Mouse (Mus musculus) spleen, embryonic (tissue): ENCODE measurements around the gene Igf2bp1.

Experiments
- CTCF ChIA-PET: fragments of 350-600 bp; sonication (Branson Sonifier 250); formaldehyde crosslinking; loops from one replicate; lab custom pipeline; 2022; lab: Charles Lee

Gene Igf2bp1

DNA sequence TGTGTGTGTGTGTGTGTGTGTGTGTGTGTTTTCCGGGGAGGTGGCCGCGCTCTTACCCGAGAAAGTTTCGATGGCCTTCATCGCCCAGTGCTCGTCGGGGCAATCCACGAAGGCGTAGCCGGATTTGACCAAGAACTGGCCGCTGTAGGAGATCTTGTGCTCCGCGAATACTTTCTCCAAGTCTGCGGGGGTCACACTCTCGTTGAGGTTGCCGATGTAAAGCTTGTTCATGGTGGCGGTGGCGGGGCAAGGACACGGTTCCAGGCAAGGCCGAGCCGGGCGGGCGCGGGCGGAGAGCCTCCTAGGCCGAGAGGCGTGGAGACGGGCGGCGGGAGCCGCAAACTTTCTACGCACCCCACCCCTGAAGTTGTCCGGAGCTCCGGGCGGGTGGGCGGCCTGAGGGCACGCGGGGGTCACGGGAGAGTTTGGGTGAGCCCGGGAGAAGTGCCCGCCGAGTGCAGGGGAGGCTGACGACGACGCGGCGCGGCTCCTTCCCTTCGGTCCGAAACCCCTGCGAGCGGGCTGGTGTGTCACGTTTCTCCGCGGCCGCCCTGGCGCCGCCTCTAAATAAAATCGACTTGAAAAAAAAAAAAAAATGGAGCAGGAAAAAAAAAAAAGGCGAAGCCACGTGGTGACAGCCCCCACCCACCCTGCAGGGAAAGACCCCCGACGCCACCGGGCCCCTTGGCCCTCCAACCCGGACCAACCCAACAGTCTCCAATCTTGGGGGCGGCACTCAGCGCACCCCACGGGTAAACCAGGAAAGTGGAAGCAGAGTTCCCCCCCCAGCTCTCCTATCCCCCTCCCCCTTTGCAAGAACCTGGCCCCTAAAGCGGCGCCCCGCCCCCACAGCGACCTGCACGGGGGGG, at the start of gene Igf2bp1:
Gene Igf2bp1 (minus strand): TSS at position 538 of the 869 bp plus-strand sequence.
- CTCF ChIA-PET: interaction anchor here (0.7 kb wide), 1 partner anchor 57 kb away, joined by 8 read pairs; no protein-coding TSS in a partner anchor

DNA sequence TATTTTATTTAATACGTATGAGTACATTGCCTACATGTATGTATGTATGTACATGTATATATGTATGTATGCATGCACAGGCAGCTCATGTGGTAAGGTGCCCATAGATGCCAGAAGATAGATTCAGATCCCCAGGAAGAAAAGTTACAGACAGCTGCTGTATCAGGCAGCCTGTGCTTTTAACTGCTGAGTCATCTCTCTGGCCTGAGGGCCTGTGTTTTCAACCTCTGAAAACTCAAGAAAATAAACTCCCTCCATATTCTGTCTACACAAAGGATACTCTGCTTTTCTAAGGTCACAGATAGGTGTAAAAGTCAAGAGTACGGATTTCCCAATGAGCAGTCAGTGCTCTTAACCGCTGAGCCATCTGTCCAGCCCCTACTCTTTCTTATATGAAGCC, 45.1 kb upstream of the Igf2bp1 start:
- CTCF ChIA-PET: no interaction called here

DNA sequence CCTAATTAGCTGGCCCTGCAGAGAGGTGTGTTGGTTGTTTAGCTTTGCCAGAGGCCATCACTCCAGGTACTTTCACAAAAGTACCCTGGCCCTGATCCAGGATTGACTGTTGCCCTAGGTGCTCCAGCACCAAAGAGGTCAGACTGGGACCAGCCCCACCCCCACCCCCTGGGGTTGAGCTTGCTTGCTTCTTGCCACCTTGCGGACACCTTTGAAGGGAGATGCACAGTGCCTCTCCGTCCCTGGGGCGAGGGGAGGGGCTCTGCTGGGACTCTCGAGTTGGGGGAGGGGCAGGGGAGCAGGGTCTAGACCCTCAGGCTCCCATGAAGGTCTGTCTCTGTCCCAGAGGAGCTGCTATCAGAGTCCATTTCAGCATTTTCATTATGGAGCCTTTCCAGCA, 44.2 kb upstream of the Igf2bp1 start:
- CTCF ChIA-PET: no interaction called here

DNA sequence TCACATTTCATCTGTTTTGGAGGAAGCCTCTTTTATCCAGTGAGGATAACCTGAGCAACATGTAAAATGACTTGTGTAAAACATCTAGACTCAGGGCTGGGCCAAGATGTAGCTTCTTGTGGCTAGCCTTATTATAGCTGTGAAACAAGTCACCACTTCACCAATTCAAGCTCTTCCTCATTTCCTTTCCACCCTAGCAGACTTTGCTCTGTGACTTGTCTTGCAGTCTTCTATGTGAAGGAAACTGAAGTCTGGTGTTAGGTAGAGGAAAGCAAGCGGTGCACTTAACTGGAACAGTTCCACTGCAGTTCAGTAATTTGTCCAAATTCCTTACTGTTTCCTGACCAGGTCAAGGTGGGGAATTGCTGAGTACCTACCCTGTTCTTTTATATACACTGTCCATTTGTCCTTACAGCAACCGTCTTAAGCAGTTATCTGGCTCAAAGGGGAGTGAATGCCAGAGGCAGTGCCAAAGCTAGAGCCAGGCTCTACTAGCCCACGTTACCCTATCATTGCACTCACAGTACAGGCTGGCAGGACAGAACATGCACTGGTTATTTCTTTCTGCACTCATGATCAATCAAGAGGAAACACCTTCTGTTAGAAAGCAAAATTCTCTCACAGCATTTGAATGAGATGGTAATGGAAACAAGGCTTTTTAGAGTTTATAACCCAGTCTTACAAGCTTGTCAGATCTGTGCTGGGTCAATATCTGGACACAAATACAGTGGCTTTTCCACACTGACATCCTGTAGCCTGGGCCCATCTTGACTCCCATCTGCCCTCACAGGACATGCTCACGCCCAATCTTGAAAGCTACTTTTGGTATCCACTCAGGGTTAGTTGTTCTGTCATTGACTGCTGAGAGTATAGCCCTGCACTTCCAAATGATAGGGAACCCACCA, 42.0 kb upstream of the Igf2bp1 start:
- CTCF ChIA-PET: interaction anchor here (0.6 kb wide), 1 partner anchor 872 kb away, joined by 4 read pairs; no protein-coding TSS in a partner anchor

DNA sequence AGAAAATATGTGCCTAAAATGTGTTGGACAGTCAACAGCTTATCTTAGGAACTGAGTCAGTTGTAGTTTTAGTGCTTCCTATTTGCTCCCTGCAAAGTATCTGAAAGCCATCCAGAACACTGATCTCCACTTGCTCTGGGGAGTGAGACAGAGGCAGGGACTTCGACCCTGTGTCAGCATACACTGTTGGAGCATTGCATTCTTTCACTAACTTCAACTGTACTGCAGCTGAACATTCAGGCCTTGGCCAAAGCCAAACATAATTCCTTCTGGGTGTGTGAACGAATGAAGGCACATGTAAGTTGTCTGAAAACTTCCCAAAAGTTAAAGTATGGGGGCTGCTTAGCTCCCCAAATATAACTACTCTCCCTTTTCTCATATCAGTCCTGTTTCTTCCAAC, 41.1 kb upstream of the Igf2bp1 start:
- CTCF ChIA-PET: no interaction called here

DNA sequence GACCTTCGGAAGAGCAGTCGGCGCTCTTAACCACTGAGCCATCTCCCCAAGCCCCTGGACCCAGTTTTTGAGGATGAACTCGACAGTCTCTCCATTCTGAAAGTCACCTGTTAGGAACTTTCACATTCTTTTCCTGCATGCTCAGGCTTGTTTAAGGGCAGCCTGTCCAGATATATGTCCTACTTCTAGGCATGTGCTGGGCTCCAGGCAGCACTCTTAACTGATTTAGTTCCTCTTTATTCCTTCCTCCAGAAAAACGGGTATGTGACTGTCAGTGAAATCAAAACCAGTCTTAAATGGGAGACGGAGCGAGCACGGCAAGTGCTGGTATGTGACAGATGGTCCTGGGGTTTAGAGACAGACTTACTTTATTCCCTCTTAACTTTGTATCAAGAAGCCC, 40.3 kb upstream of the Igf2bp1 start:
- CTCF ChIA-PET: no interaction called here

DNA sequence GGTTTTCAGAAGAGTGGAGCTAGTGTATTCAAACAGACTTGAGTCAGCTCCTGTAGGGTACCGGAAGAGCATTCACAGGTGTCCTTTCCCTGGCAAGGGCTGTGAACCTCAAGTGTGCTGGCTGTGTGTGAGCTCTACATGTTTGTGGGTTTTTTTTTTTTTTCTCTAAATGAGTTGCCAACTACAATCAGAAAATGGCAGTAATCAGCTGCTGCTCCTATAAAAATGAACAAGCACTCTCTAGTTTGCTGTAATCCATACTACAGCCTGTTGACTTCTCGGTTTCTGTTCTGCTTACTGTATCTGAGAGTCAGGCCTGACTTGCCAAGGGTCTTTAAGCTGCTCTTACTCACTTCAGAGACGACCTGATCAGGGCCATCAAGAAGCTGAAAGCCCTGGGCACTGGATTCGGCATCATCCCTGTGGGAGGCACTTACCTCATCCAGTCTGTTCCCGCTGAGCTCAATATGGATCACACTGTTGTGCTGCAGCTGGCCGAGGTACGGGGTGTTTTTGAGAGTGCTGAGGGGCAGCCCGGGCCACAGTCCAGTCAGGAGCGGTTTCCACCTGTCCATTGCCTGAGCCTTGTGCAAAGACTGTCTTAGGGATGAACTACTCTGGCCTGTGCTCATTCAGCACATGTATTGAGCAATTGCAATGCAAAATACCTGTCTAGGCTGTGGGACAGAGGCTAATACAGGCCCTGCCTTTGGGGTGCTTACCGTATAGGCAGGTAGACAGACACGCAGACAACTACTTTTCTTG, 39.2 kb upstream of the Igf2bp1 start:
- CTCF ChIA-PET: no interaction called here

DNA sequence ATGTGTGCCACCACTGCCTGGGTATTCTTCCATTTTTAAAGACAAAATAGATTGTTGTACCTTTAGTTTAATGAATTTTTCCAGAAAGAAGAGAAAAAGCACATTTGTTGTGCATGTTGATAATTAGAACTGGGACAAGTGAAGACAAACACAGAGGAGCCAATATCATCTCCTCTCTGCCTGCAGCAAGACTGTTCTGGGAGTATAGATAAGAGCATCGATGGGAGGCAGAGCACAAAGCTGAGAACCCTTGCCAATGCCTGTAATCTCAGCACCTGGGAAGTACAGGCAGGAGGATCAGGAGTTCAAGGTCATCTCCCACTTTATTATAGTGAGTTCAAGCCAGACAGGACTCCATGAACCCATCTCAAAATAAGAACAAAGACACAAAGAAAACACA, 32.8 kb upstream of the Igf2bp1 start:
- CTCF ChIA-PET: no interaction called here

DNA sequence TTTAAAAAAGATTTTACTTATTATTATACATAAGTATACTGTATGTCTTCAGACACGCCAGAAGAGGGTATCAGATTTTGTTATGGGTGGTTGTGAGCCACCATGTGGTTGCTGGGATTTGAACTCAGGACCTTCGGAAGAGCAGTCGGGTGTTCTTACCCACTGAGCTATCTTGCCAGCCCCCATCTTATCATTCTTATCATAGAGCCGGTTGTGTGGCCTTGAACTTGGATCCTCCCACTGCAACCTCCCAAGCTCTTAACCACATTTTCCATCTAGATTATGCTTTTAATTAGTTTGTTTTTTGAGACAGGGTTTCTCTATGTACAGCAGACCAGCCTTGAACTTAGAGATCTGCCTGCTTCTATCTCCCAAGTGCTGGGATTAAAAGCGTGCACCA, 31.8 kb upstream of the Igf2bp1 start:
- CTCF ChIA-PET: no interaction called here

DNA sequence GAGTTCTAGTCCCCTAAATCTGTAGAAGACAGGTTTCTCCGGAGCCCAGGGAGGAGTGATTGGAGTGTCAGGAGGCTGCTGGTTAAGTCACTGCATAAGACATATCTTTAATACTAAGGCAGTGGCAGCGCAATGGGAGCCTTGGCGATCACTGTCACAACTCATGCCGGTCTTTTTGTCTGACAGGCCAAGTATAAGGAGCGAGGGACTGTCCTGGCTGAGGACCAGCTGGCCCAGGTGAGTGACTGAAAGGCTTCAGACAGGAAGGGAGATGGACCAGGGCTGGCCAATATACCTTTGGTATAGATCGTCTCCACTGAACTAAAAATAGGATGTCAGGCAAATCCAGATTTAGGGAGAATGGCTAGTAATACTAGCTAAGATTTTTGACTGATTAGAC, 29.4 kb upstream of the Igf2bp1 start:
- CTCF ChIA-PET: interaction anchor here (1.3 kb wide), 1 partner anchor 30 kb away, joined by 3 read pairs; the partner anchor contains the start of gene Ube2z

DNA sequence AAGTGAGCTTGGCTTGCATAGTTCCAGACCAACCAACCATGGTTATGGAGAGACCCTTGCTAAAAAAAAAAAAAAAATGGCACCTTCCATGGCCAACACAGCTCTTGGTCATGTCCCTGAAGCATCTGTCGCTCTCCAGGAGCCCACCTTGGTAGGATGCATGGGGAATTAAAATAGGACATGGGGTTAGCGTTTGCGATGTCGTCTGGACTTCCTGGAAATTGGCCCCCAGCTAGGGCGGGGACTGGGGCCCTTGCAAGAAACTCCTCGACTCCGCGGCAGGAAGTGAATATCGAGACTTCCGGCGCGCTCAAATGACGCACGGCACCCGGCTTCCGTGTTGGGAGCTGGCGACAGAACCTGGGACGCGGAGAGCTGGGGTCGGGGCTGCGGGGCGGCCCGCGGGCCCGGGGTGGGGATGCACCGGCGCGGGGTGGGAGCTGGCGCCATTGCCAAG, 28.9 kb upstream of the Igf2bp1 start, which contains the start of gene Snf8:
Gene Snf8 (plus strand): TSS at position 290 of the 457 bp plus-strand sequence.
- CTCF ChIA-PET: interaction anchor here (0.6 to 1.3 kb wide), 3 partner anchors 31 to 121 kb away, joined by 3 to 7 read pairs (median 4); partner anchors contain the start of gene Ube2z

DNA sequence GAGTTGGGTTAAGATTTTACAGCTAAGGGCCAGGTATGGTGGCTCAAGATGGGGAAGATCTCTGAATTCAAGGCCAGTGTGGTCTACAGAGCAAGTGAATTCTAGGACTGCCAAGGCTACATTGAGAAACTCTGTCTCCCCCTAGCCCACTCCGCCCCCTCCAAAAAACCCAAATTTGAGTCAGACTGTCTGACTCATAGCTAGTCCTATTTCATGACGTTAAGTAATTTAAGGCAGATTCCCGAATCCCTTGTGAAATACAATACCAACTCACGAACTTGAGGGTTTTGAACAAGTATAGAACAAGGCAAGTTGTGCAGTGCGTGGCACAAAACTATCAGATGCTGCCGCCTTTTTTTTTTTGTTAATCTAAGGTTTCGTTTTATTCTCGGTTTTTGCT, 28.4 kb upstream of the Igf2bp1 start:
- CTCF ChIA-PET: interaction anchor here (0.6 to 1.3 kb wide), 4 partner anchors 31 to 729 kb away, joined by 3 to 7 read pairs (median 4); partner anchors contain the start of gene Ube2z

DNA sequence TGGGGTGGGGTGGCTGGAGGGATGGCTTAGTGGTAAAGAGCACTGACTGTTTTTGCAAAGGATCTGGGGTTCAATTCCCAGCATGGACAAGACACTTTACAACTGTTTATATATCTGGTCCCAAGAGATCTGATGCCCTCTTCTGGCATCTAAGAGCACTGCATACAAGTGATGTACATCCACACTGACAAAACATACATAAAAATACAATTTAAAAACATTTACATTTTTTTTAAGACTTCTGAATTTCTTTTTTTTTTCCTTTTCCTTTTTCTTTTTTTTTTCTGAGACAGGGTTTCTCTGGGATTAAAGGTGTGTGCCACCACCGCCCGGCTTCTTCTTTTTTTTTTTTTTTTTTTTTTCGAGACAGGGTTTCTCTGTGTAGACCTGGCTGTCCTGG, 27.5 kb upstream of the Igf2bp1 start:
- CTCF ChIA-PET: no interaction called here

DNA sequence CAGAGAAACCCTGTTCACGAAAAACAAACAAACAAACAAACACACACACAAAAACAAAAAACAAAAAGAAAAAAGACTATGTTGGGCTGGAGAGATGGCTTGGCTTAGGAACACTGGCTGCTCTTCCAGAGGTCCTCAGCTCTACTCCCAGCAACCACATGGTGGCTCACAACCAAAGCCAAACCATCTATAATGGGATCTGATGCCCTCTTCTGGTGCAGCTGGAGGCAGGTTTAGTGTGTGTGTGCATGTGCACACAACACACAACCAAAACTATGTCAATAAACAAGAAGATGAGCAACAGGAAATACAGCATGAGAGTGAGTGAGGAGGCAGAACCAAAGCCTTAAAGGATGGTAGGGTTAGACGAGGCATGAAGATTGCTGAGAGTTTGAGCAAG, 26.0 kb upstream of the Igf2bp1 start:
- CTCF ChIA-PET: no interaction called here

DNA sequence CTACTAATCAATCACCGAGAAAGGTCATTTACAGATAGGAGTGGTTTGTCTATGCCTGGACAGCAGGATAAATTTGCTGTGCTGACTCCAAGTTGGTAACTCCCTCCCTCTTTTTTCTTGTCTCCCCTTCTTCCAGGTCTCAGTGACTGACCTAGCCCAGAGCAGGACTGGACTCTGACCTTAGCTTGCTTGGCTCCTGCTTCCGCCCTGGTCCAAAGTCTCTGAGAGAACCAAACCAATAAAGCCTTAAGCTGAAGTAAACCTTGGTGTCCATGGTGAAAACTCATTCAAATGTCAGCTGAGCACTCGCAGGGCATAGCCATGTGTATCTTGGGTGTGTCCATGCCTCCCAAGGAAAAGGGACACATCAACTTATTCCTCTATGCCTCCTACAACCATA, 24.8 kb upstream of the Igf2bp1 start:
- CTCF ChIA-PET: no interaction called here

DNA sequence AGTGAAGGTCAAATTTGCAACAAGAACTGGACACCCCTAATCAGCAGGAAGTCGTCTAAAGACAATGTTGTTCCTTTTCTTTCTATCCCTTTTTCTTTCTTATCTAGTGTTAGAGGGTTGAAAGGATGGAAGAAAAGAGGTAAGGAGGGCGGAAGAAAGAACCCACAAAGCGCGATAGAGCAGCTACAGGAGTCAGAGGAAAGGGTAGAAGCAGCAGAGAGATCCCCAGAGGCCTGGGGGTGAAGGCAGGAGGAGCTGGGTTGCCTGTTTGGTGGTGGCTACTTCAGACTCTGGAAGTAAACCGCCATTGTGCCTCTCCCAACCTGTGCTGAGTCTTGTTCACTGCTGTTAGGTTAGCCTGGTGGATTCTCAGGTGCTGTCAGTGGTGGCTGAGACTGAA, 22.4 kb upstream of the Igf2bp1 start:
- CTCF ChIA-PET: no interaction called here

DNA sequence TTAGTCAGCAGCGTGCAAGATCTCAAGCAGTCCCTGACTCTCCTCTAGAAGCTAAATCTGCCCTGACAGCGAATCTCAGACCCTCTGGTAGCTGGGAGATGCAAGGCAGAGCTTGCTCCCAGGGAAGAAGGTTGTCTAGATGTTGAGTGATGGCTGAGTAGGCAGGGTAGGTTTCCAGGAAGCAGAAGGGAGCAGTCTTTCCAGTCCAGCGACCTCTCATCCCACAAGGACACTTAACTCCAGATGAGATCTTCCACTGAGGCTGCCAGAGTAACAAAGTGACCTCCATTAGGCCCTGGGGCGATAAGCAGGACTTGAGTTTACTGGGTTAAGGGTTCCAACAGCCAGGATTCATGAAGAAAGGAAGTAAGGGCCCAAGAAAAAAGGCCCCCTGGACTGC, 14.9 kb upstream of the Igf2bp1 start:
- CTCF ChIA-PET: no interaction called here

DNA sequence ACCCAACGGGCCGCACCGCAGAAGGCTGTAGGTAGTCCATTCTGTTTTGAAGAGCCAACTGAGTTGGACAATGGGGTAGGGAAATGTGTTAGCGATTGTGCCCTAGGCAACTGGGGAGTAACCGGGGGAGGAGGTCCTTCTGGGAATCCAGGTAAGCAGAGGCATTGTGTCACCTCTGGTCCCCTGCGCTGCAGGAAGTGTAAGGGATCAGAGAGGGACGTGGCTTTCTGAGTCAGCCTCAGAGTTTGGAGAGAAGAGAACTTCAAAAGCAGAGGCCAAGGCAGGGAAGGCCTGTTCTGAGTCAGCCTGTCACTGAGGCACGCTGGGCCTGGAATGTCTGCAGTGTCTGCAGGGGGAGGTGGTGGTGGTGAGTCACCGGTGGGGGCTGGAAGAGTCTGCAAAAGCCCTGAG, 12.2 kb upstream of the Igf2bp1 start:
- CTCF ChIA-PET: no interaction called here

DNA sequence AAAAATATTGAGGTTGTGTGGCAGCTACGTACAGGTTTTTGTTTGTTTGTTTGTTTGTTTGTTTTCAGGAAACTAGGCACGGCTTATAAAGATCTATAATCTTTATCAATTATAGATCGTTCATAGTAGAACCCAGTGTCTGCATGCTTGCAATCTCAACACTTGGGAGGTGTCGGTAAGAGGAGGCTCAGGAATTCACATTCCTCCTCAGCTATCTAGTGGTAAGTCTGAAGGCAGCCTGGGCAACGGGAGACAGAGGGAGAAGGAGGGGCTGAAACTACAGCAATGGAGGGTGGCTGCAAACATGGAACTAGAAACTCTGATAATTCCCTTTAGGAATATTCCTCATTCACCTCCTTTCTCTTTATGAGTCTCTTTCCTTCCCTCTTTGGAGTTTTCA, 9.7 kb upstream of the Igf2bp1 start:
- CTCF ChIA-PET: no interaction called here

DNA sequence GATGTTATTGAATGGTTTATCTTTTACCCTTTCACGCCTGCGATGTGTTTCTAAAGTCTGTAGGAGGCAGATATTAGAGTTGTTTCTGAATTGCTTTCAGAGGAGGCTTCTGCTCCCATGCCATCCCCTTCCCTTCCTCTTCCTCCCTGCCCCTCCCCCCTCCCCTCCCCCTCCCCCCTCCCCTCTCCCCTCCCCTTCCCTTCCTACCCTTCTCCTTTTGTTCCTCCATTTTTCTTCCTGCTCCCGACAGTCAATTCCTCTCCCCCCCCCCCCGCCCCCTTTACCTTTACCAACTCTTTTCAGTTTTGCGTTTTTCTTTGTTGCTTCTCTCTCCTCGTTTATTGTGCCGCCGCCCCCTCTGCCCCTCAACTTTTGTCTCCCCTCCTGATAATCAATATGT, 6.2 kb upstream of the Igf2bp1 start:
- CTCF ChIA-PET: interaction anchor here (0.7 kb wide), 1 partner anchor 469 kb away, joined by 3 read pairs; no protein-coding TSS in a partner anchor

DNA sequence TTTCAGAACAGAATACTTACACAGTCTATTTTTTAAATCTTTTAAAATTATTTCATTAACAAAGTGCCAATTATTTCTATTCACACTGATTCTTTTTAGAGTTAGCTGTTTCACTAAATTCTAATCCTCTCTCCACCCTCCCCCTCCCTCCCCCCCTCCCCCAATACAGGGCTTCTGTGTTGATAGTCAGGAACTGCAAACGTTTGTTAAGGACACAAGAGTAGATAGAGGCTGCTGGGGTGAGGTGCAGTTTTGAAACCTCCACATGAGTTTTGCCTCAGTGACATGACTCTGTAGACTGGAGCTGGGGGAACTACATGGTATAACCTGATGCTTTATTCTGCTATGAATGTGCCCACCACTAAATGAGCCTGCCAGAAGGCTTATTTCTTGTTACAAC, 3.1 kb upstream of the Igf2bp1 start:
- CTCF ChIA-PET: interaction anchor here (0.6 kb wide), 1 partner anchor 540 kb away, joined by 3 read pairs; no protein-coding TSS in a partner anchor
